Mouse (Mus musculus): Measurements from ENCODE around the gene Acox2. TPM values are rescaled to one million over a fixed set of nuclear protein-coding genes. Genes with fewer than 3 reads are reported as not detected.
A peak's percentile ranks its signal among the peaks of the same experiment; 100 is the strongest.

Acox2 gene
- polyA plus RNA-seq, 1 experiment from 2014 or later = 0.88 TPM

DNA sequence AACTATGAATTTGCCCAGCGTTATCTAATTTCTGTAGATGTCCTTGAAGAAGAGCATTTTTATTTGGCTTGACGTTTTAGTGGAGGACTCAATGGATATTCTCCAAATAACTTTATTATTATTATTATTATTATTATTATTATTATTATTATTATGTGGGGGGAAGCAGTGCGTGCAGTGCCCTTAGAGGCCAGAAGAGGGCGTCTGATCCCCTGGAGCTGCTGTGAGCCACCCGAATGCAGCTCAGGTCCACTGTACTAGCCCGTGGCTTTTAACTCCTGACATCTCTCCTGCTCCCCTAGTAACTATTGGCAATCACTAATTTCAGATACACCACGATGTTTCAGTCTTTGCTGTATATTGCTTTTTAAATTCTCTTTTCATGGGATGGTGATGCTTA, 38.8 kb downstream of the Acox2 start:
- no peak overlapping the region for H3K4me2 ChIP-seq (replicated peaks)
- 71% methylated on average over 7 of the region's 7 CpGs for WGBS
- ATAC-seq = no peak
- no peaks in the 10 kb centered on the region for H3K27me3 ChIP-seq (replicated peaks)
- H3K4me3 ChIP-seq (replicated peaks) = no peak overlapping the region
- no peaks in the 10 kb centered on the region; the same call in 1 of the 2 replicates for H3K36me3 ChIP-seq
- peaks cover 5% of the 10 kb centered on the region; the same call in 1 of the 2 replicates for H3K4me1 ChIP-seq (replicated peaks)
- no peak overlapping the region for H3K9ac ChIP-seq
- H3K9me3 ChIP-seq = no peaks in the 10 kb centered on the region
- no peak overlapping the region for H3K27ac ChIP-seq

DNA sequence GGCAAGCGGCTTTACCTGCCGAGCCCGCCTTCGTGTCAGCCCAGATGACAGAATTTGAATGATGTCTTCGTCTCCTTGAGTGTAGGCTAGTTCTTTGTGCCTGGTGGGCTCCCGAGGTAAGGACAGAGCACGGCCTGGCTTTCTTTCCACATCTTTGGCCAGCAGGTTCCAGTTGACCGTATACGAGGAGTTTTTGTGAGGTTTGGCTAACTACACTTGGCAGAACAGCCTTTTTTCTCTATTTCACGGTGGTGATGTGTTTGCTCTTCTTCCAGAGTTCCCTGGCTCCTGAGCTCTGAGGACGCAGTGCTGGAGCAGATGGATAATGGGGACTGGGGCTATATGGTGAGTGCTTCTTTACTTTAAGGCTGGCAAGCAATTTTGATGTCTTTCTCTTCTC, 39.3 kb downstream of the Acox2 start:
- Histone ChIP-seq H3K4me3 (replicated peaks) (no peak overlapping the region), H3K9ac (no peak overlapping the region), H3K4me2 (replicated peaks) (no peak overlapping the region), H3K27ac (no peak overlapping the region), H3K27me3 (replicated peaks) (no peaks in the 10 kb centered on the region), H3K4me1 (replicated peaks) (peaks cover 8% of the 10 kb centered on the region; the same call in 1 of the 2 replicates), H3K9me3 (no peaks in the 10 kb centered on the region), H3K36me3 (no peaks in the 10 kb centered on the region; the same call in 1 of the 2 replicates)
- ATAC-seq = no peak
- 81% methylated on average over 11 of the region's 11 CpGs for WGBS

DNA sequence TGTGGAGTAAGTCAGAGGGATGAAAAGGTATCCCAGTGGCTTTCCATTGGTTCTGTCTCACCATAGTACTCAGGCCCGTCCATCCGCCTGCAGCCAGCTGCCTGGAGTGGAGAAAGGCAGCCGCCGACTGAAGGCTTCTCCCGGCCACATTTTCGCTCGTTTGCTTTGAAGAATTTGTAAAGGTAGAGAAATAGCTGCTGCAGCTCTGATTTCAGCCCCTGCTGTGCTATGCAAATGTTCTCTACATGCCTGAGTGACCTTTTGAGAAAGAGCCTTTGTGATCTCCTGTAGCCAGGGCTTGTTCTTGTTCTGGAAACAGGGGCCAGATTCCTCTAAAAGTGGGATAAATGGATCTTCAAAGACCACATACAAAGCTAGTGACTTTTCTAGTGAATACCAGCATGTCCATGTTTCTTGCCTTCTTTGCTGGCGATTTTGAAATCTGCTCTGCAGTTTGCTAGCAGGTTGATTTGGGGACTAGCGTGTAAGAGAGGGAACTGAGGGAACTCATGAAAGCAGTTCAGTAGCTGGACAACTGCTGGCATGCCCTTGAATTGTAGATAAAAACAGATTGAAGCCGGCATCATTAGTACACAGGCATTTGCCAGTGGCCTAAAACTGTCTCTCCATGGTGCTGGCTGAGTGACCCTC, 40.3 kb downstream of the Acox2 start:
- Histone ChIP-seq H3K4me3 (replicated peaks) (no peak overlapping the region), H3K4me1 (replicated peaks) (peaks cover 9% of the 10 kb centered on the region; the same call in 1 of the 2 replicates), H3K36me3 (no peaks in the 10 kb centered on the region; the same call in 1 of the 2 replicates), H3K27me3 (replicated peaks) (no peaks in the 10 kb centered on the region), H3K9ac (no peak overlapping the region), H3K9me3 (no peaks in the 10 kb centered on the region), H3K4me2 (replicated peaks) (no peak overlapping the region), H3K27ac (no peak overlapping the region)
- WGBS = 58% methylated on average over 10 of the region's 10 CpGs
- no peak for ATAC-seq

DNA sequence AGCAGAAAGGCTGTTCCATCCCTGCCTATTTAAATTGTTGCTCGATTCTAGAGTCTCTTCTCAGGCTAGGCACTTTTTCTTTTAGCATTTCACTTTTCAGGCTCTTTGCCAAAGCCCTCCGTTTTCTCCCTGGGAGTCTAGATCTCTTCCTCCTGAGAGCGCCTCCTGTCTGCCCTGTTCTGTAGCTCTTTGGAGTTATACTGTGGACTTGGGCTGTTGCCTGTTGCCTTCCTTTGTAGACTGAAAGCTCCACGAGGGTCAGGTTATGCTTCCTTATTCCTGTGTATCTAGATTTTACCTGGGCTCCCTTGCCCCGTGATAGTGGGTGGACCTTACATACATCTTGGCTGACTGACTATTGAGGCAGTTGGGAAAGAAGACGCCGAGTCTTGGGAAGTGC, 40.9 kb downstream of the Acox2 start:
- no peak overlapping the region for H3K9ac ChIP-seq
- no peak overlapping the region for H3K27ac ChIP-seq
- no peaks in the 10 kb centered on the region for H3K9me3 ChIP-seq
- H3K4me1 ChIP-seq (replicated peaks) = peaks cover 9% of the 10 kb centered on the region; the same call in 1 of the 2 replicates
- 72% methylated on average over 7 of the region's 7 CpGs for WGBS
- H3K4me2 ChIP-seq (replicated peaks) = no peak overlapping the region
- no peak for ATAC-seq
- no peak overlapping the region for H3K4me3 ChIP-seq (replicated peaks)
- H3K36me3 ChIP-seq = no peaks in the 10 kb centered on the region; the same call in 1 of the 2 replicates
- no peaks in the 10 kb centered on the region for H3K27me3 ChIP-seq (replicated peaks)

DNA sequence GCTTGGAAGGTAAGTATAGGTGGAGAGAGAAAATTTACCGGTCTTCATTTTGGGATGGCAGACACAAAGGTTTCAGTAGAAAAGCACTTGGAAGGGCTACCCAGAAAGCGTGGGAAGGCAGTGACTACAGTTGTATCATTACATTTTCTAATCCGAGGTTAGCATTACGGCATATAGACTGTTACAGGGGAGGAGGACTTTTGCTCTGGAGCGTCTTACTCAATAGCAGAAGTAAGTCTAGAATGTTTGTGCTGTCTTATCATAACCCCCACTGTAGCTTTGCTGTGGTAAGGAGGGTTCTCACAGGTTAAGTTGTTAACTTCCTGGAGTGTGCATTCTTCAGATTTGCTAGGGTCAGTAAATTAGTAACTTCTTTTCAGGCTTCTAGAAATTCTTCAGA, 43.1 kb downstream of the Acox2 start:
- Histone ChIP-seq H3K4me3 (replicated peaks) (no peak overlapping the region), H3K4me1 (replicated peaks) (peaks cover 9% of the 10 kb centered on the region; the same call in 1 of the 2 replicates), H3K27me3 (replicated peaks) (no peaks in the 10 kb centered on the region), H3K9me3 (no peaks in the 10 kb centered on the region), H3K36me3 (no peaks in the 10 kb centered on the region), H3K4me2 (replicated peaks) (peak overlapping the region; percentile 85), H3K27ac (0 out of 2 replicates have a peak overlapping the region, but pooled peaks have one; percentile 17), H3K9ac (no peak overlapping the region)
- WGBS = 64% methylated on average over 5 of the region's 5 CpGs
- no peak for ATAC-seq

DNA sequence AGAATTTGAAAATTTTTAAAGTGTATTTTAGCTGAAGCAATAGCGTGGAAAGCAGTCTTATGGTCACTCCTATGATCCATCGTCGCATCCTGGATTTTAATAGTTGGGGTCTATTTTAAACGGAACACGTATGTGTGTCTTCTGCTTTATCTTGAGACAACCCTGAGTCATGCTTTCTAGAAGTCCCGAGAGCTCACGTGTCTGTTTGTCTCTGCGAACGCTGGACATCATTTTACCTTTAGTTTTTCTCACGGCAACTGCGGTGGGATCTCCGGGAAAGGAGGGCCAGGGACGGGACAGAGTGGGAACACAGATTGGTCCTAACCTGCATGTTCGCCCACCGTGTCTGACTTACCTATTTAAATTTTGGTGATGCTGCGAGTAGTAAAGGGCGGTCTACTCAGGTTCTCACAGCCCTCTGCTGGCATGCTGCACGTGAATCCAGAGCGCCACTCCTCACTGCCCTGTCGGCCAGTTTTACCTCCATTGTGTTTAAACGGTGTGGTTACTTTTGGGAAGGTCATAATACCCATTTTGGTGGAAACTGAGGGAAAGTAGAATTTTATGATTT, 43.9 kb downstream of the Acox2 start:
- no peaks in the 10 kb centered on the region for H3K36me3 ChIP-seq
- H3K9me3 ChIP-seq = no peaks in the 10 kb centered on the region
- peaks cover 9% of the 10 kb centered on the region; the same call in 1 of the 2 replicates for H3K4me1 ChIP-seq (replicated peaks)
- H3K9ac ChIP-seq = 0 out of 2 replicates have a peak overlapping the region, but pooled peaks have one; percentile 91
- H3K27ac ChIP-seq = no peak overlapping the region
- 26% methylated on average over 21 of the region's 21 CpGs for WGBS
- no peak for ATAC-seq
- peak overlapping the region; percentile 85 for H3K4me2 ChIP-seq (replicated peaks)
- H3K4me3 ChIP-seq (replicated peaks) = peak overlapping the region; percentile 80; the same call in 1 of the 2 replicates
- no peaks in the 10 kb centered on the region for H3K27me3 ChIP-seq (replicated peaks)

DNA sequence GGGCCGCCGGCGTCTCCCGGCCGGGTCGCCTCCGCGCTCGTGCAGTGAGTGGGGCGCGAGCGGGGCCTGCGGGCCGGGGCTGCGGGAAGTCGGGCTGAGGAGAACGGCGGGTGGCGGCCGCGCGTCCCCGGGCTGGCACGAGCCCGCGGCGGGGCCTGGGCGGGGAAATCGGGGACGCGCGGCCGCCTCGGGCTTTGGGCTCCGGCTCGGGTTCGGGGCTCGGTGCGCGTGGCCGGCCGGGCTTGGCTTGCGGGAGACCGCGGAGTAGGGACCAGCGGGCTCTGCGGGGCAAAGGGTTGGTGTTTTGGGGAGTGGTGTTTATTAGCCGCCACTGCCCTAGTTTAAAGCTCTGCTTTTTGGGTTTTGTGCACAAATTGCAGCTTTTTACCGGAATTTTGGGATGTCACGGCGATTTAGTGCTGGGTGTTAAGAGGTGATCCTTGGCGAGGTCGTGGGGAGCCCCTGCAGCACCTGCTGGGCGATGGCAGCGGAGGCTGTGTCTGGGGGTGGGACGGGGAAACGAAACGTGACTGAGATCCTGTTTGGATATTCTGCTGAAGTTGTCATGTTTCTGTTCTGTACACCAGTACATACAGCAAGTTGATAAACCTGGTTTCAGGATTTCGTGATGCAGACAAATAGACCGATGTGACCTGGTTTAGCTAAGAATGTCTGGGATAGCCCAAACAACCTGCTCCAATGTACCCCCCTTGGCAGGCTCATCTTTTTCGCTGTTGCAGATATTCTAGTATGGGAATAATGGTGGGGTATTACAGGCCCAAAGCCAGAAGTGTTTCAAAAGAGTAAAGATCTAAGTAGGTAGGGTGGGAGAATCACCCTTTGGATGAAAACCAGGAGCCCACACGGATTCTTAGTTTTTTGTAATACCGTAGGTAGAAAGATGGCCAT, 44.6 kb downstream of the Acox2 start:
- Histone ChIP-seq H3K9me3 (no peaks in the 10 kb centered on the region), H3K36me3 (no peaks in the 10 kb centered on the region), H3K27ac (peak overlapping the region; percentile 95), H3K27me3 (replicated peaks) (no peaks in the 10 kb centered on the region), H3K4me2 (replicated peaks) (peak overlapping the region; percentile 85), H3K4me1 (replicated peaks) (peaks cover 9% of the 10 kb centered on the region; the same call in 1 of the 2 replicates), H3K9ac (peak overlapping the region; percentile 91), H3K4me3 (replicated peaks) (peak overlapping the region; percentile 80)
- peak; percentile 82 for ATAC-seq
- WGBS = 2% methylated on average over 62 of the region's 63 CpGs

DNA sequence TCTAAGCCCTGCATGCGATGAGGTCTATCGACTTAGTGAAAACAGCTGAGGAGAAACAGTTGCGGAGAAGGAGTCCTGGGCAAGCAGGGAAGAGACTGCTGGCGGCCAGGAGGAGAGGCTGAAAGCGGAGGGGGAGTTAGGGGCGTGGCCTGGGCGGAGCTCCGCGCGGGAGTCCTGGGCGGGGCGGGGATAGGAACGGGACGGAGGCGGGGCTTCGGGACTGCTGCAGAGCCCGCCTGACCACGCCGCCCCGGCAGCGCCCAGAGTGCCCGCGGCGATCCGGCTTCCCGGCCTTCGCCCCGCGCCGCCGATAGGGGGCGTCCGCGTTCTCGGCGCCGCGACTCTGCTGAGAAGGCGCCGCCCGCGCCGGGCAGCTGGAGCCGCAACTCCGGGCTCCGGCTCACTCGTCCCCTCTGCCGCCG, 45.3 kb downstream of the Acox2 start, which contains the start of gene Kctd6:
Kctd6 (plus strand) TSS at position 338 of the 422 bp plus-strand sequence.
- peak within 1 kb of the TSS; percentile 91 for H3K9ac ChIP-seq
- 0% methylated on average over 47 of the region's 49 CpGs for WGBS

DNA sequence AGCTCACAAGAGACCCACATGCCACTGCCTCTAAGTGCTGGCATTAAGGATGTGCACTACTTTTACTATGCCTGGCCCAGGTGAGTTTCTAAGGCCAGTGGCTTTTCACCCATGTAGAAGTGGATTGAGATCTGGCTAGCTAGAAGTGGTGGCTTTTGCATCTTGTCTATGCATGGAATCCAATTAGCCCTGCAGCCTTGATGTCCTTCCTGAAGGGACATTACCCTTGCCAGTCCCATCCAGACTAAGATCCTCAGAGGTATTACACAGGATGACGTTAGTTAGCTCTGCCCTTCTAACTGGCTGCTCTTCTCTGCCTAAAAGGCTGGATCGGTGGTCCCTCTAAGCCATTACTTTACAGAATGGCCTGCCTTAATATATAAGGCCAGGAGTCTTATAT, 46.2 kb downstream of the Acox2 start:
- H3K27me3 ChIP-seq (replicated peaks) = no peaks in the 10 kb centered on the region
- H3K27ac ChIP-seq = no peak overlapping the region
- ATAC-seq = no peak
- 81% methylated on average over 2 of the region's 2 CpGs for WGBS
- H3K4me3 ChIP-seq (replicated peaks) = no peak overlapping the region
- no peaks in the 10 kb centered on the region for H3K36me3 ChIP-seq
- no peaks in the 10 kb centered on the region for H3K9me3 ChIP-seq
- no peak overlapping the region for H3K9ac ChIP-seq
- H3K4me1 ChIP-seq (replicated peaks) = peaks cover 9% of the 10 kb centered on the region; the same call in 1 of the 2 replicates
- H3K4me2 ChIP-seq (replicated peaks) = no peak overlapping the region

More for the DNA sequence above, 45.3 kb downstream of the Acox2 start, which contains the start of gene Kctd6:
- Histone ChIP-seq H3K4me1 (replicated peaks) (peaks cover 9% of the 10 kb centered on the region; the same call in 1 of the 2 replicates), H3K9me3 (no peaks in the 10 kb centered on the region), H3K27ac (peak within 1 kb of the TSS; percentile 95), H3K36me3 (no peaks in the 10 kb centered on the region), H3K4me2 (replicated peaks) (peak within 1 kb of the TSS; percentile 85), H3K4me3 (replicated peaks) (peak within 1 kb of the TSS; percentile 80), H3K27me3 (replicated peaks) (no peaks in the 10 kb centered on the region)
- peak; percentile 98 for ATAC-seq

DNA sequence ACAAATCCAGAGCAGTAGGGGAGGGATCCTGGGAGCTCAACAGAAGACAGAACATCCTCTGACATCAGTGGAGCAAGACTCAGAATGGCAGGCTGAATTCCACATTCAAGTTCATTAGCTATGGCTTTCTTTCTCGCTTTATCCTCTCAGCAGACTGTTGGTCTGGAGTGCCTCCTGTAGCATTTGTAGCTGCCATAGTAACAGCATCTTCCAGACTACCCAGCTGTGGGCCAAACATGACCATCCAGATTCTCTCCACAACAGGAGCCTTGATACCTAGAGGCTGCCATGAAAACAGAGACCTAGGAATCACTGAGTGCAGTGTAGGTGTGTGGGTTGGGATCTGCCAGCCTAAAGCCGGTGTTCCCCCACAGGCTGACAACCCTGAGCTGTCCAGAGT, 49.3 kb downstream of the Acox2 start:
- Histone ChIP-seq H3K4me1 (replicated peaks) (0 out of 2 replicates have a peak, but pooled peaks cover 2% of the 10 kb centered on the region), H3K27me3 (replicated peaks) (no peaks in the 10 kb centered on the region), H3K27ac (no peak overlapping the region), H3K9me3 (no peaks in the 10 kb centered on the region), H3K36me3 (no peaks in the 10 kb centered on the region), H3K4me3 (replicated peaks) (no peak overlapping the region), H3K4me2 (replicated peaks) (no peak overlapping the region), H3K9ac (no peak overlapping the region)
- ATAC-seq = no peak
- 88% methylated on average over 2 of the region's 2 CpGs for WGBS

DNA sequence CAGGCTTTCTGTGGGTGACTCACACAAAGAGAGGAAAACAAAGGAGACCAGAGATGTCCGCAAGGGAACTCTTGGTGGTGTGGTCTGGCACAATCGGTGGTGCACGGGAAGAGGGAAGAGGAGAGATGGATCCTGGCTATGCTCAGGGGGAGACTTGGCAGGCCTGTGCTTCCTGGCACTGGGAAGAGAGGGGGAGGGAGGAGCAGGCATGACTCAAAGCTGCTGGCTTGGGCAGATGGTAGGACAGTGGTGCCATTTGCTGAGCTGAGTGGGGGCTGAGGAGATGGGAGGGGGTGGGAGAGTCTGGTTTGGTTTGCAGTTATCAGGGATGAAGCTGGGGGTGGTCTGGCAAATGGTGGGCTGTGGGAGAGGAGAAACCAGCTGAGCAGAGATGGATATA, 50.3 kb downstream of the Acox2 start:
- Histone ChIP-seq H3K27me3 (replicated peaks) (no peaks in the 10 kb centered on the region), H3K36me3 (no peaks in the 10 kb centered on the region), H3K9ac (no peak overlapping the region), H3K4me3 (replicated peaks) (no peak overlapping the region), H3K4me2 (replicated peaks) (no peak overlapping the region), H3K27ac (no peak overlapping the region), H3K9me3 (no peaks in the 10 kb centered on the region), H3K4me1 (replicated peaks) (no peaks in the 10 kb centered on the region)
- no peak for ATAC-seq
- 68% methylated on average over 3 of the region's 3 CpGs for WGBS

DNA sequence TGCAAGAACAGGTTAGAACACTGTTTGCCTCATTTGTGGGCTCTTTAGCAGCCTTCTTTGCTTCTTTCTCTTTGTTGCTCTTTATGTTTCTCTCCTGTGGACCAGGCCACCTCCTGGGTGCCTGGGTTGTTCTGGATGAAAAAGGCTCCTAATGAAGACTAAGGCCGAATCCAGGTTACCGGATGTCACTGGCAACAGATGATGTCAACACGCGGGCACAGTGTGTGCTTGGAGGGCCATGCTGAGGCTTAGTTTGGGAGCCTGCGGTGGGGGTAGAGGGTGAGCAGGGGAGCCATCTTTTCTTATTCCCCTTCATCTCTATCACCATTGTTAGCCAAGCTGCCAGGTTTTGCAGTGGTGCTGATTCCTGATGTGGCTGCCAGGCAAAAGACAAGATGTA, 51.6 kb downstream of the Acox2 start:
- Histone ChIP-seq H3K4me2 (replicated peaks) (no peak overlapping the region), H3K27ac (no peak overlapping the region)
- ATAC-seq = no peak

More for the DNA sequence above, 51.6 kb downstream of the Acox2 start:
- H3K9ac ChIP-seq = no peak overlapping the region
- H3K4me3 ChIP-seq (replicated peaks) = no peak overlapping the region
- WGBS = 83% methylated on average over 5 of the region's 5 CpGs
- H3K36me3 ChIP-seq = no peaks in the 10 kb centered on the region
- no peaks in the 10 kb centered on the region for H3K9me3 ChIP-seq
- no peaks in the 10 kb centered on the region for H3K4me1 ChIP-seq (replicated peaks)
- no peaks in the 10 kb centered on the region for H3K27me3 ChIP-seq (replicated peaks)

Measured in intestine, embryonic 15.5 days (tissue).